Mouse (Mus musculus): ENCODE measurements around the gene Gng12. TPM values are rescaled to one million over a fixed set of nuclear protein-coding genes. Genes with fewer than 3 reads are reported as not detected.

Gene Gng12
- polyA plus RNA-seq, 1 experiment from 2014 or later, result 77.1 TPM

DNA sequence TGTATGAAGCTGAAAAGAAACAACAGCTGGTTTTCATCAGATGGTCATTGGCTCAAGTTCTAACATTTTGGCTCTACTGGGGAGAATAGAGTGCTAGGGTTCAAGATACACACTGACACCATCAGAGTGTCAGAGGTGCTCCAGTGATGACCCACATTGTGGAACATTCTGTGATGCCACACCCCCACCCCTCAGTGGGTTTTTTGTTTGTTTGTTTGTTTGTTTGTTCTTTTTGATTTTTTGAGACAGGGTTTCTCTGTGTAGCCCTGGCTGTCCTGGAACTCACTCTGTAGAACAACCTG, 115.0 kb downstream of the Gng12 start:
- DNase-seq (ENCODE audit: low spot score) (no peak), ATAC-seq (peak; percentile 46)
- no peak overlapping the region for H3K4me2 ChIP-seq (replicated peaks; ENCODE audit: low read depth, low read length)
- H3K4me3 ChIP-seq (ENCODE audit: low read depth, low read length), result no peak overlapping the region
- H3K9me3 ChIP-seq (ENCODE audit: low read length), result no peaks in the 10 kb centered on the region
- TF ChIP-seq EP300 (IDR thresholded peaks at IDR 0.05) (no peak), CTCF (IDR thresholded peaks at IDR 0.05) (no peak)
- no peak overlapping the region for H3K27ac ChIP-seq (ENCODE audit: low read length)
- H3K9ac ChIP-seq (replicated peaks; ENCODE audit: low read depth), result no peak overlapping the region
- no peaks in the 10 kb centered on the region for H3K36me3 ChIP-seq (ENCODE audit: insufficient read depth, low read length)
- peaks cover 10% of the 10 kb centered on the region; the same call in 1 of the 2 replicates for H3K4me1 ChIP-seq (ENCODE audit: insufficient read depth, low read depth, low read length)
- no peaks in the 10 kb centered on the region for H3K27me3 ChIP-seq (replicated peaks; ENCODE audit: insufficient read depth, low read length)

DNA sequence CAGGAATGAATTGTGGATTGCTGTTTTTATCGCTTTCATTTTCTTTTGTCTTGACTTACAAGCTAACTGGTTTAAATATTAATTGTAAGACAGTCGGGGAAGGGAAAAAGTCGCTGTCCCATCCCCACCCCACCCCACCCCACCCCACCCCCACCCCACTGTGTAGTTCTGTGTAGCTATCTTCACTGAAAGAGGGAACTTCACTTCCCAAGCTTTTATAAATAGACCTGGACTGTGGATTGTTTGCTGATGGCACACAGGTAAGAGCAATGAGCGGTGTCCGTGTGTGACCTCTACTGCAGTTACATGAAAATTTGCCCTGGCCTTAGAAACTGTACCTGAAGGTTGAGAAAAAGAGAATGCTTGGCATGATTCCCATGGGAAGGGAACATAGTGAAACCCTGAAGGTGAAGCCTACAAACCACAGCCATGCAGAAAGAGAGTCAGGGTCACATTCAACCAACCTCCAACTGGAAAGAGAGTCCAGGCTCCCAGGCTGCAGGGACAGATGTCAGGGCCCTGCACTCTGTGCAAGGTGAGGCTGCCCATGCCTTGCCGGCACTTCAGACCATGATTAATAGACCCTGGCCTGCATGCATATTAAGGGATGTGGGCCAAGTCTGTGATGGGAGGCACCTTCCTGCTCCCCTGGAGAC, 117.2 kb downstream of the Gng12 start:
- Histone ChIP-seq H3K36me3 (ENCODE audit: insufficient read depth, low read length) (no peaks in the 10 kb centered on the region), H3K4me1 (ENCODE audit: insufficient read depth, low read depth, low read length) (peaks cover 10% of the 10 kb centered on the region; the same call in 1 of the 2 replicates), H3K27me3 (replicated peaks; ENCODE audit: insufficient read depth, low read length) (no peaks in the 10 kb centered on the region), H3K9ac (replicated peaks; ENCODE audit: low read depth) (no peak overlapping the region), H3K9me3 (ENCODE audit: low read length) (no peaks in the 10 kb centered on the region), H3K27ac (ENCODE audit: low read length) (no peak overlapping the region), H3K4me3 (ENCODE audit: low read depth, low read length) (no peak overlapping the region), H3K4me2 (replicated peaks; ENCODE audit: low read depth, low read length) (no peak overlapping the region)
- DNase-seq (ENCODE audit: low spot score) (no peak), ATAC-seq (no peak)
- WGBS, result 79% methylated on average over 6 of the region's 6 CpGs
- TF ChIP-seq CTCF (IDR thresholded peaks at IDR 0.05) (no peak), EP300 (IDR thresholded peaks at IDR 0.05) (no peak)

DNA sequence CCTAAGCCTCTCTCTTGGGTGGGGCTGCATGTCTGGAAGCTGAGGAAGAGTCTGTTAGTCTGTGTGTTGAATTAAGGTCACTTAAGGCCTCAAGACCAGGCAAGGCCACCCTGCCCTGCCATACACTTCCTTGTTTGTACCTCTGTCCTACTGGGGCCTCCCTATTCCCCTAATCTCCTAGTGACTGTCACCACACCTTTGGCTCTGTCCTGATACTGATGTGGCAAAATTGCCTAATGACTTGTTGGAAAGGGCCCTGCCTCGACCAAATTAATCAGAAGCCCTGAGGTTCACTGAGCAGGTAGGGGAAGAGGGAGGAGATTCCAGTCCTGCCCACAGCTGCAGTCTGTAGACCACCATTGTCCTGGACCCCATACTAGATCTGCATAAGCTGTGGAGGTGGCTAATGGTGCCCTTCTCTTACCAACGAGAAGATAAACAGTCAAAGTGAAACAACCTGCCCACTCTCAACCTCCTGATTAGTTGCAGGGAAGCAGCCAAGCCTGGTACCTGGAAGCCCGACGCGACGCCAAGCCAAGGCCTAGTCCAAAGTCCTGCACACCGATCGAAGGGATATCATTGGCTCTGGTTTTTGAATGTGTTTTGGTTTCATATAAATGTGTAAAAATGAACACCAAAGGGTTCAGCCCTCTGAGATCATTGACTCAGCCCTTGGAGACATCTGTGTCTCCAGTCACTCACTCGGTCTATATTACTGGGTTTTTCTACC, 117.9 kb downstream of the Gng12 start:
- peaks cover 10% of the 10 kb centered on the region; the same call in 1 of the 2 replicates for H3K4me1 ChIP-seq (ENCODE audit: insufficient read depth, low read depth, low read length)
- no peaks in the 10 kb centered on the region for H3K9me3 ChIP-seq (ENCODE audit: low read length)
- no peak overlapping the region for H3K27ac ChIP-seq (ENCODE audit: low read length)
- DNase-seq (ENCODE audit: low spot score) (no peak), ATAC-seq (no peak)
- 85% methylated on average over 9 of the region's 9 CpGs for WGBS
- H3K9ac ChIP-seq (replicated peaks; ENCODE audit: low read depth), result no peak overlapping the region
- H3K4me2 ChIP-seq (replicated peaks; ENCODE audit: low read depth, low read length), result no peak overlapping the region
- H3K4me3 ChIP-seq (ENCODE audit: low read depth, low read length), result no peak overlapping the region
- H3K27me3 ChIP-seq (replicated peaks; ENCODE audit: insufficient read depth, low read length), result no peaks in the 10 kb centered on the region
- TF ChIP-seq EP300 (IDR thresholded peaks at IDR 0.05) (no peak), CTCF (IDR thresholded peaks at IDR 0.05) (no peak)
- no peaks in the 10 kb centered on the region for H3K36me3 ChIP-seq (ENCODE audit: insufficient read depth, low read length)

DNA sequence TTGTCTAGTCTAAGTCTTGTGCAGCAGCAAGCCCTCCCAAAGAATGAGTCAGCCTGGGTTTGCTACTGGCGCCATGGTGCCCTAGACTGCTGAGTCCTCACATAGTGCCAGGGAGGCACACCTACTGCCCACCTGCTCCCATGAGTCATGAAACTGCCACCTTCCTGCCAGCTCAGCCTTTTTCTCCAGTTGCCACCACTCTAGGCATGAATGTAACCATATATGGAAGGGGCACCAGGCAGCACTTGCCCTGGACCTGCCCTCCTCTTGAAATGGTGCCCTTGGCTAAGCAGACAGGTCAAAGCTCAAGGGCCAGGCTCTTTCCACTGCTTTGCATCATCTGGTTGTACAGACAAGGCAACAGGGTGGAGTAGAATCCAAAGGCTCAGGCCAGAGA, 118.5 kb downstream of the Gng12 start:
- H3K4me3 ChIP-seq (ENCODE audit: low read depth, low read length), result no peak overlapping the region
- WGBS, result 91% methylated on average over 1 of the region's 1 CpGs
- no peak overlapping the region for H3K27ac ChIP-seq (ENCODE audit: low read length)
- DNase-seq (ENCODE audit: low spot score) (no peak), ATAC-seq (peak; percentile 55)
- TF ChIP-seq EP300 (IDR thresholded peaks at IDR 0.05) (no peak), CTCF (IDR thresholded peaks at IDR 0.05) (no peak)
- H3K27me3 ChIP-seq (replicated peaks; ENCODE audit: insufficient read depth, low read length), result no peaks in the 10 kb centered on the region
- H3K4me1 ChIP-seq (ENCODE audit: insufficient read depth, low read depth, low read length), result peaks cover 10% of the 10 kb centered on the region; the same call in 1 of the 2 replicates
- H3K4me2 ChIP-seq (replicated peaks; ENCODE audit: low read depth, low read length), result no peak overlapping the region
- no peaks in the 10 kb centered on the region for H3K9me3 ChIP-seq (ENCODE audit: low read length)
- H3K9ac ChIP-seq (replicated peaks; ENCODE audit: low read depth), result no peak overlapping the region
- no peaks in the 10 kb centered on the region for H3K36me3 ChIP-seq (ENCODE audit: insufficient read depth, low read length)

DNA sequence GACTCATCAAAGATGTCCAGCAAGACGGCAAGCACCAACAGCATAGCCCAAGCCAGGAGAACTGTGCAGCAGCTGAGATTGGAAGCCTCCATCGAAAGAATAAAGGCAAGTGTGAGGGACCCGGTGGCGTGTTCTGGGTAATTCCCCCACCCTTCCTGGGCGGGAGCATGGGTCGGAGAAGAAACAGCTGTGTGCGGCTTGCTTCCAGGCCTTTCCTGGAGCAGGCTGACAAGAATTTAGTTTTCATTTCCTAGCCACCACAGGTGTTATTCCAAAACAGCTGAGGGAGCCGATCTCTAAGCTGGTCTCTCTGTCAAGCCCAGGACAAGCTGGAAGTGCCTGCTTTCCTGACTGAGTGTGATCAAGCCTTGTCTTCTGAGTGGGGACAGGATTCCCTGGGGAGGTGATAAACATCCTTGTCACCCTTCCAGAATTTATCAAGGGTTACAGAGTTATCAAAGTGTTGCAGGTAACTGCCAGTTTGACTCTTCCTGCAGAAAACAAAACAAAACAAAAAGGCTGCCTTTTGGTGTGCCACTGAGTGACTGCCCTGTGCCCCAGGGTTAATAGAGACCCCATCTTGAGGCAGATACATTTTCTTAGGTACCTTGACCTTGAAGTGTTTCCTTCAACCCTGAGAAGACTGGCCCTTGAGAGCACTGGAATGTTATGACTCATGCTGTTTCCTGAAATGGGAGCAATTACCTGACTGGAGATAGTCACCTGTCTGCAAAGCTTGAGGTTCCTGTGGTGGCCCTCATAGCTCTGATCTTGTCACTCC, 119.7 kb downstream of the Gng12 start:
- no peaks in the 10 kb centered on the region for H3K36me3 ChIP-seq (ENCODE audit: insufficient read depth, low read length)
- no peak overlapping the region for H3K9ac ChIP-seq (replicated peaks; ENCODE audit: low read depth)
- 32% methylated on average over 8 of the region's 8 CpGs for WGBS
- H3K27ac ChIP-seq (ENCODE audit: low read length), result peak overlapping the region; percentile 58
- no peaks in the 10 kb centered on the region for H3K27me3 ChIP-seq (replicated peaks; ENCODE audit: insufficient read depth, low read length)
- peak overlapping the region; percentile 39; the same call in 1 of the 2 replicates for H3K4me2 ChIP-seq (replicated peaks; ENCODE audit: low read depth, low read length)
- TF ChIP-seq EP300 (IDR thresholded peaks at IDR 0.05), result no peak
- no peak for TF ChIP-seq CTCF (IDR thresholded peaks at IDR 0.05)
- no peak overlapping the region for H3K4me3 ChIP-seq (ENCODE audit: low read depth, low read length)
- peak; percentile 60 for ATAC-seq
- H3K9me3 ChIP-seq (ENCODE audit: low read length), result no peaks in the 10 kb centered on the region
- peak; percentile 60 for DNase-seq (ENCODE audit: low spot score)
- H3K4me1 ChIP-seq (ENCODE audit: insufficient read depth, low read depth, low read length), result peaks cover 10% of the 10 kb centered on the region; the same call in 1 of the 2 replicates

DNA sequence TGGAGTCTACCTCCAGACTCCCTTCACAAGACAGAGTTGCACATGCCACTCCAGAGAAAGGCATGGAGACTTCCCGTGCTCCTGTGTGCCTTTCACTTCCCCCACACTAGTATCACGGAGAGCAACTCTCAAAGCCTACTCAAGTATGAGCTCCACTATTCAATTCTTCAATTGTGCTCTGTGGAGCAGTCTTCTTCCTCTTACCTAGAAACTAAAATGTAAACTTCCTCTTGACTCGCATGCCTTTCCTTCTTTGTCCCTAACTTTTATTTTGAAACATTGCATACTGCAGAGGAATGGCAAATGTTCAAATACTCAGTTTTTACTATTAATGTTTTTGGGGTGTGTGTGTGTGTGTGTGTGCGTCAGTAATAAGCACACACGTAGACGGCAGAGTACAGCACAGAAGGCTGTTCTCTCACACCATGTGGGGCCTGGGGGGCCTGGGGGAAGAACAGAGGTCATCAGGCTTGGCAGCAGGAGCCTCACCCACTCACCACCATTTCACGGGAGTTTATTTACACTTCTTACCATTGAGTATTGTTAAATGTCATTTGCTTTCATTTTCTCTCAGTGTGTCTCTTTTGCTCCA, 120.4 kb downstream of the Gng12 start:
- TF ChIP-seq EP300 (IDR thresholded peaks at IDR 0.05), result no peak
- no peak for TF ChIP-seq CTCF (IDR thresholded peaks at IDR 0.05)
- Histone ChIP-seq H3K27ac (ENCODE audit: low read length) (peak overlapping the region; percentile 58), H3K9me3 (ENCODE audit: low read length) (no peaks in the 10 kb centered on the region), H3K4me2 (replicated peaks; ENCODE audit: low read depth, low read length) (peak overlapping the region; percentile 39), H3K9ac (replicated peaks; ENCODE audit: low read depth) (no peak overlapping the region), H3K4me1 (ENCODE audit: insufficient read depth, low read depth, low read length) (peaks cover 10% of the 10 kb centered on the region; the same call in 1 of the 2 replicates), H3K27me3 (replicated peaks; ENCODE audit: insufficient read depth, low read length) (no peaks in the 10 kb centered on the region), H3K36me3 (ENCODE audit: insufficient read depth, low read length) (no peaks in the 10 kb centered on the region), H3K4me3 (ENCODE audit: low read depth, low read length) (no peak overlapping the region)
- ATAC-seq, result peak; percentile 54
- WGBS, result 19% methylated on average over 7 of the region's 7 CpGs
- DNase-seq (ENCODE audit: low spot score), result peak; percentile 71
